Mouse (Mus musculus) liver (tissue): ENCODE measurements around the gene Apol9b.

Experiments
- DNase-seq: peaks from one replicate; pipeline ENCODE4 v3.0.0-alpha.2; 2020; ENCODE audit warnings: mixed read lengths

The Apol9b gene

GRCm38 (mm10) chr15:77748414-77748813, 19.6 kb downstream of the Apol9b start:
- no peak for DNase-seq

DNA sequence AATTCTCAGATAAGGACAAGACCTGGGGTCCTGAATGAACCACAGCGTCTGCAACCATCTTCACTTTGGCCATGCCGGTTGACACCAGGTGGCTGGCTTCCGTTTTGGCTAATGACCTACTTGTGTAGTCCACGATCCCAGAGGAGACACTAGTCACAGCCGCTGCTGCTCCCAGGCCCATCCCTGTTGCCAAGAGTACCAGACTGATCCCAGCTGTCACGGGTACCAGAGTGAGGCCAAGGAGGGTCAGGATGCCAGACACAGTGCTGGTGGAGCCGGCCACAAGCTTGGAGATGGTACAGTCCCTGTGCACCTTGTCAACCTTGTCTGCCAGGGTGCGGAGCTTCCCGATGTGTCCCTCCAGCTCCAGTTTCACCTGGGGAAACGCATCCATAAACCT, 20.9 kb downstream of the Apol9b start:
- DNase-seq: no peak

DNA sequence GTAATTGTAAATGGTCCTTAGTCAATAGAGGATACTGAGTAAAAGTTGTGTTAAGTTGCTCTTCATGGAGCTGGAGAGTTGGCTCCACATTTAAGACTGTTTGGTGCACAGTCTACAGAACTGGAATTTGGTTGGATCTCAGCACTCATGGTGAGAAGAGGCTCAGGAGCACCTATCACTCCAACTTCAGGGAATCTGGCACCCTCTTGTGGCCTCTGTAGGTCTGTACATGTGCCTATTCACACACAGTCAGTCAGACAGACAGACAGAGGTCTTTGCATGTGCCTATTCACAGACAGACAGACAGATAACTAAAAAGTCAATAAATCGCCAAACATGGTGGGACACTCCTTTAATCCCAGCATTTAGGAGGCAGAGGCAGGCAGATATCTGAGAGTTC, 21.6 kb downstream of the Apol9b start:
- DNase-seq: peak; percentile 56

GRCm38 (mm10) chr15:77752443-77752842, 23.6 kb downstream of the Apol9b start:
- no peak for DNase-seq

DNA sequence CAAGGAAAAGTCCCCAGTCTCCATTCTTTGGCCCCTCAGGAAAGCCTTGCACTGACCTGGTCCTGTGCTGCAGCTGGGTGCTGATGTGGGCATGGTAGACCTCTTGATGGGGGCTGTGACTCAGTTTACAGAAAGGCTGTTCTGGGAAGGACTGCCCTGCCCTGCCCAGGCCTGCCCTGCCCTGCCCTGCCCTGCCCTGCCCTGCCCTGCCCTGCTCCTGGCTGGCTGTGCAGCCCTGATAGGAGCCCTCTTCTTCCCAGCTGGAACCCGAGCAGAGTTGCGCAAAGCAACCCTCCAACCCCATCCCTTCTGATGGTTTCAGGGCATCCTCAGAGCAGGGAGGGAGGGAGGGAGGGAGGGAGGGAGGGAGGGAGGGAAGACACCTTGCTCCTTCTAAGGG, 26.3 kb downstream of the Apol9b start:
- peak; percentile 91 for DNase-seq

- peak; percentile 54 for DNase-seq
Observed at GRCm38 (mm10) chr15:77756081-77756480, 27.2 kb downstream of the Apol9b start.

GRCm38 (mm10) chr15:77756848-77757247, 28.0 kb downstream of the Apol9b start, which contains the start of gene Apol8:
TSS of gene Apol8 (minus strand) at chr15:77757003.
- DNase-seq: peak; percentile 86

GRCm38 (mm10) chr15:77757586-77758226, 28.9 kb downstream of the Apol9b start:
- no peak for DNase-seq

GRCm38 (mm10) chr15:77760037-77760436, 31.2 kb downstream of the Apol9b start:
- no peak for DNase-seq

DNA sequence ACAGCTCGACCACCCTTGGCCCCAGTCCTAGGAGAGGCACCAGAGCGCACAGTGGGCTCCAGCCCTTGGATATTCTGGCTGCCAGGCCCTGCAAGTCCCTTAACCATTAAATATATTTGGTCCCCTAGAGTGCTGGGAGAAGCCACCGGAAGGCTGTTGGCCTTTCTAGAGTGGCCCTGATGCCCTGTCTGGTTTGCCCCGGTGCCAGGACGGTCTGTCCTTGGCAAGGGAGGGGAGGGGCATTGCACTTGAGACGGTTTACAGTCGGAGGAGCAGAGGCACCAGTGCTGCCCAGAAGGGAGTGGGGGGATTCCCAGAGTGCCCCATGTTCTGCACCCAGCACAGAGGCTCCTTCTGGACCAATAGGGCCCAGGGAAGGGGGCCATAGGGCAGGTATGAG, 32.2 kb downstream of the Apol9b start:
- no peak for DNase-seq

DNA sequence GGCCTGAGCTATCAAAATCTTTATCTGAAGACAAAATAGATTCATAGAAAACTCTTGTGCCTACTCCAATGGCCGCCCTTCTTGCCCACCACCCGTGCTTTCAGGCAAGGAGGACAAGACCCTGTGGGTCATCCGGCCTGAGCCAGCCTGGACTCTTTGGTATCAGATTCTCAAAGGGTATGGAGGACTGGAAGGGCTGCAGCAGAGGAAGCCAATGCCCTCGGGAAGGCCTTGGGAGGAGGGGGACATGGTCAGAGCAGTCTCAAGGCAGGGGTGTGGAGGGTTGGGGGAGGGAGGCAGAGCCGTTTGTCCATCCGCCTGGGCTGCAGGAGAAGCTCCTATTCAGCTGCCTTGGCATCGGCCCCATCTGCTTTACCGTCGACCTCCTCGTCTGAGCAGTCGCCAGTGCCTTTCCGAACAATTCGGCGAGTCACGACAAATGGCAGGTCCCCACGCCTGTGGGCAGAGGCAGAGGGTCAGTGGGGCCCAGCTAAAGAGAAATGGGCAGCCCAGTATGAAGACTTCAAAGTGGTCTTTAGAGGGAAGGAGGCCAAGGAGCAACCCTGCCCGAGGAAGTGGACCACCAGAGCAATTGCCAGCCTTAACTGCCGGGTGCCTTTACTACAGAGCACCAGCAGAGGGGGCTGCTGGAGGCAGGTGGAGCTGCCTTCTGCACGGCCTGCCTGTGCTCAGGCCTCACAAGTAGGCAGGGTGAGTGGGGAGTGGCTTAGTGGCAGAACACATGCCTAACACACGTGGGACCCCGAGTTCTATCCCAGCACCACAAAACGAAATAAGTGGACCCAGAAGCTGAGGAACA, 32.9 kb downstream of the Apol9b start:
- DNase-seq: peak; percentile 56

GRCm38 (mm10) chr15:77763050-77763449, 34.2 kb downstream of the Apol9b start:
- DNase-seq: no peak

GRCm38 (mm10) chr15:77763702-77764101, 34.9 kb downstream of the Apol9b start:
- DNase-seq: no peak

DNA sequence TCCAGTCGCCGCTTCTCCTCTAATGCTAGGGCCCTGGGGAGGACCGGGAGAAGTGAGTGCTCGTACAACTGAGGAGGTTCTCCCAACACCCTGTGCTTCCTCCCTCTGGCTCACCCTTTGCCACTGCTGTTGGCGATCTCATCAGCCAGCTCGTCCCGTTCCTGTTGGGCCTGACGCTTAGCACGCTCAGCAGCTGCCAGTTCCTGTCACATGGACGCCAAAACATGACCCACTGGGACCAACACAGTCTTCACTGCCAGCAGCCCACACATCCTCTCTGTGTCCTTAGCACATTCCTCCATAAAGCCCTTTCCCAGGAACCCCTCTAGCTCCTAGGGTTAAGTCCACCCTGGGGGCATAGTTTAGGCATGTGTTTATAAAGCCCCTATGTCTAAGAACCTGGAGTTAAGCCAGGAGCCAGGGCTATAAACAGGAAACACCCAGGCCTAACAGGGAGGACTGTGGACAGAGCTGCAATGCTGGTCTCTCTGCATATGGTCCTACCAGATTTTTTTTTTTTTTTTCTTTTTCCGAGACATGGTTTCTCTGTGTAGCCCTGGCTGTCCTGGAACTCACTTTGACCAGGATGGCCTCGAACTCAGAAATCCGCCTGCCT, 35.7 kb downstream of the Apol9b start:
- no peak for DNase-seq

- DNase-seq: no peak
Observed at GRCm38 (mm10) chr15:77765484-77766093, 36.8 kb downstream of the Apol9b start.

DNA sequence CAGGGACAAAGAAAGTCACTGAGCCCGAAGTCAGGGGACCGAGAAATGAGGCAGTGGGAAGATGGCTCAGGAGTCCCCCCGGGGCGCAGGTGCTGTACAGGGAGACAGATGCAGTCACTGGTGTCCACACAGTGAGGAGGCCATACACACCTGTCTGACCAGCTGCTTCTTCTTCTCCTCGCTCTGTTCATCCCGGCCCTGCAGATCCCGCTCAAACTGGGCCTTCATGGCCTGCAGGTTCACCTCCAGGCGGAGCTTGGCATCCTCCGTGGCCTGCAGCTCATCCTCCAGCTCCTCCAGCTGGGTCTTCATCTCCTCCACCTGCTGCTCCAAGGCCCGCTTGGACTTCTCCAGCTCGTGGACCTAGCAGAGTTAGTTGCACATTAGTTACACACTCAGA, 38.1 kb downstream of the Apol9b start:
- DNase-seq: no peak

GRCm38 (mm10) chr15:77770341-77770740, 41.5 kb downstream of the Apol9b start:
- DNase-seq: no peak

GRCm38 (mm10) chr15:77770942-77771341, 42.1 kb downstream of the Apol9b start:
- no peak for DNase-seq

DNA sequence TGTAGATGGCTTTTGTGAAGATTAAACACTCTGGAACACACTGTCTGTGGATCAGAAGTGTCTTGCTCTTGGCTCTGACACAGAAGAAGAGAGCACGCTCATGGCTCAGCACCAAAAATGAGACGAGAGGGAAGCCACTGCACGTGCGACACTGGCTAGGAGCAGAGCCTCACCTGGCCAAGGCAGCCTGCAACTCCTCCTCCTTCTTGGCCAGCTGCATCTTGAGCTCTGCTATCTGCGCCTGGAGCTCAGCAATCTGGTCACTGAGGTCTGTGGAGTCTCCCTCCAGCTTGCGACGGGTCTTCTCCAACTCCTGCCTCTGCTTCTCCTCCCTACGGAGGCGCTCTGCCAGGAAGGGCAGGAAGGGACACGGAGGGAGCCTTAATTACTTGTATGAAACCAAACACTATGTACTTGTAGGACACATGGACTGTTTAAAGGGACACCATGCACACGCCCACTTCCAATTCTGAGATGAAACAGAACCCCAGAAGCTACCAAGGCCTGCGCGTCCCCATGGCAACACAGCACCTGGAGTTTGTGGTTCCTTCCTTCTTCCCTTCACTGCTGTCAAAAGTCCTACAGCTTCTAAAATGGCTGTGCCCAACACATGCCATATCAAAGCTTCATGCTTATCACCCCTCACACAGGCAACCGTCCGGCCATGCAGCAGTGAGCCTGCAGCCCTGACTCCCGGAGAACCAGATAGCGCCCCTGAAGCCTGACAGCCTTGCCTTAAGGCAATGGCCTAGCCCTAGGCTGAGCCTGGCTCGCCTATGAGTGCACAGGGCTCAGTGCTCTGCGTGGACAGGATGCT, 44.5 kb downstream of the Apol9b start:
- peak; percentile 87 for DNase-seq

GRCm38 (mm10) chr15:77774303-77774702, 45.5 kb downstream of the Apol9b start:
- DNase-seq: no peak

DNA sequence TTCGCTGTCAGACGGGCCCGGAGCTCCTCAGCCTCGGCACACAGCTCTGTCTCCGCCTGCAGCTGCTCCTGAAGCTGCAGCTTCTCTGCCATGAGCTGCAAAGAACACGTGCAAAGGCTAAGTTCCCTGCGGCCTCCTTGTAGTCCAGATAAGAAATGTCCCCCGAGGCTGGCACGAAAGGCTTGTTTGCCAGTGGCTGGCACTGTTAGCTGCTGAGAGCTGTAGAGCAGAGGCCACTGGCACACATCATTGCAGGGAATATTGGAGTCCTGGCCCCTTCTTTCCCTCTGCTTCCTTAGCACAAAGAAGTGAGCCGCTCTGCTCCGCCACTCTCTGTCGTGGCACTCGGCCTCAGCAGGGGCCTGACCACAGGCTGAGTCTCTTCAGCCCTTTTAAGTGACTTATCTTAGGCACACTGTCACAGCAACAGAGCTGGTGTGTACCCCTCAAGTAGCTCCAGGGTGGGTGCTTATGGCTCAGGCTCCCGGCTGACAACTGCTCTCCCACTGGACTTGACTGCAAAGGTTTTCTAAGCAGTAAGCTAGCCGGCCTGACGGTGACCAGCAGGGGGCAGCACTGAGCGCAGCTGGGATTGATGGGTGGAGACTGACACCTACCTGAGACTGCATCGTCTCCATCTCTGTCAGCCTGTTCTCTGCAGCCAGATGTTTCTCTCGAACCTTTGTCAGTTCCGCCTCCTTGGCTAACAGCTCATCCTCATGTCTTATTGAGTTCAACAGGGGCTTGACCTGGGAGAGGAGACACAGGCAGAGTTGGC, 46.5 kb downstream of the Apol9b start:
- DNase-seq: peak; percentile 86
